Mouse (Mus musculus): Measurements from ENCODE around the gene Tmtc2.

Tmtc2 gene

DNA sequence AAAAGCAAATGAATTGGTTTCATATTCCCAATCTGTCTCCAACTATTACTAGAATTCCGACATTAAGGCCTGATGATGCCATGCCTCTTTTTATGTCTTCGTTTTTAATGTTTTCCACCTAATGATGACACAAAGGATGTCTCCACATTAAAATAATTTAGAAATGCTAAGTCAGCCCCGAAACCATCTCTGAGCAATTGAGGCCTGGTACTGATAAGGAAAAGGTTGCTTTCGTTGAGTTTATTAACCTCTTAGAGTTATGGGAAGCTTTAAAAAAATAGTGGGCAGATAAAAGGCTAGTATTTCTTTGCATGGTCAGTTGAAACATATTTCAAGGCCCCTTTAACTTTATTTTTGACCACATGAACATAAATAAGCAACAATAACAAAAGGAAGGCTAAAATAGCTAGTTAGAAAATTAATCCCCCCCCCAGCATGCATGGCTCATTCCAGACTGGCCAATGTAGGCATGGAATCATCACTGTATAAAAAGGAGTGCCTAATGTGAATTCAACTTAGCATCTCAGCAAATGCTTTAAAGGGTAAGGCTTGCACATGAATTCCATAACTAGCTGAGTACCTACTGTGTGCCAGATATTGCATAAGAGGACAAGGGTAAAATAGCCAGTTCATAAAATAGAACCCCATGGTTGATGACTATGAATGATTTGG, 168.3 kb downstream of the Tmtc2 start:
- no peak for DNase-seq

DNA sequence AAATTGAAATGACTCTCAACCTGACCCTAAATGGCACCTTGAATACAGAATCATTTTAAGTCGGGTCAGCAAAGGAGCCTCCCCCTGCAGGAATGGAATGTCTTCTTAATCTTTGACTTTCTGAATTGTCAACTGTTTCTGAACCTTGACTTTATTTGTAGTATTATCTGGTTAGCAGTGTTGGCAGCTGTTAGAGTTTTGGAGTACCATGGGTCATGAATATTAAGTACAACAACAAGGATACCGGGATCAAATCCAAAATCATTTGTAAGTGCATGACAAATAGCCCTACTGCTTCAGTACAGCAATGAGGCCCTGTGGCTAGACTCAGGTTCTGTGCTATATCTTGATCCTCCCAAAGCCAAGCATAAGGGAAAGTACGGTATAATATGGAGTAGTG, 170.3 kb downstream of the Tmtc2 start:
- no peak for DNase-seq

DNA sequence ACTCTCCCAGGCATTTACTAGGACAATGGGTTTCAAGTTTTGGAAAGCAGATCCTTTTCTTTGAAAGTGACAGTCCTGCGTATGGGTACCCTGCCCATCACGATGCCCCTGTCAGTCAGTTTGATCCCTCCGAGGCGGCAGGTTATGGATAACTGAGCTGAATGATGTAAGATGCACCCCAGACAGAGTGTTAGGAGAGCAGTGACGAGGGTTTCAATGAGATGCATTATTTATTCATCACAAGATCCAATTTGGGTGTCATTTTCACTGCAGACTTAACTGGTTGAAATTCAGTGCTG, 171.8 kb downstream of the Tmtc2 start:
- no peak for DNase-seq

DNA sequence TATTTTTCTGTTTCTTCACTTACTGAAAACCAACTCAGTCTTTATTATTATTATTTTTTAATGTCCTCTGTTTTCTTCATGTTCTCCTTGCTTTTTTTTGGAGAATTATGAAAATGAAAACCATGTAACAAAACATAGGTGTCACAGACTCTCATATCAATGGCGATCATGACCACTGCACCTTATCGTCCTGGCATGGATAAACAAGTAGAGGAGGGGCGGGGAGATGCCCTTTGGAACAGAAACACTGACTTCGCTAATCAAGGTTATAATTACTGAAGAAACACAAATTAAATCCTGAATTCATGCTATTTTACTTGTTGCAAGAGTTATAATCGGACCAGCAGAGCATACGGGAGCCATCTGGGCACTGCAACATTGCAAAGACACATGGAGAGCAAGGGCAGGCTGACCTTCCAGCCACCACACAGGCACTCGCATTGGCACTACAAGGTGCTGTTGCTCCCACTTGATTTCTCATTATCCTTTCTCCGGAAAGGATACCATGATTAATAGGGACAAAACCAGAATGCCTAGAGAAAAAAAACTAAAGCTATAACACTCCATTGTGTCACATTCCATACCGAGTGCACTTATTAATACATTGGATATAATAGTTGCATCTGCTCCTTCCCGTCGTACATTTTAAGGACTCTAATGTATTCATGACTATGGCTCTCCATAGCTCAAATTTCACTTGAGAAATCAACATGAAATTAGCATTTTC, 172.3 kb downstream of the Tmtc2 start:
- no peak for DNase-seq

DNA sequence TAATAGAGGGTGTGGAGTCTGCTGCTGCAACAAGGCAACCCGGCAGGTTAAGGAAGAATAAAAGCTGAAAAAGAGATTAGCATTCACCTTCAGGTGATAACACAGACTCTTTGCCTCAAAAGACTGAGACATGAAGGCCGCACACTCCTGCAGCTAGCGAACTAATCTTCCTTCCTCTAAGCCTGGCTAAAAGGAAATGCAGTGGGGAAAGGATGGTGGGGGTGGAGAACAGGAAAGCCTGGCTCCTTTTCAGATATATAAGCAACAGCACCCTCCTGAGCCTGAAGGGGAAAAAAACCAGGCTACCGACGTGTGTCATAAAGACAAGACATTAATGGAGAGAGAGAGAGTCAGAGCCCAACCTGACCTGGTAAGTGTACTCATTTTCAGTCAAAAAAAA, 174.9 kb downstream of the Tmtc2 start:
- DNase-seq, result no peak

DNA sequence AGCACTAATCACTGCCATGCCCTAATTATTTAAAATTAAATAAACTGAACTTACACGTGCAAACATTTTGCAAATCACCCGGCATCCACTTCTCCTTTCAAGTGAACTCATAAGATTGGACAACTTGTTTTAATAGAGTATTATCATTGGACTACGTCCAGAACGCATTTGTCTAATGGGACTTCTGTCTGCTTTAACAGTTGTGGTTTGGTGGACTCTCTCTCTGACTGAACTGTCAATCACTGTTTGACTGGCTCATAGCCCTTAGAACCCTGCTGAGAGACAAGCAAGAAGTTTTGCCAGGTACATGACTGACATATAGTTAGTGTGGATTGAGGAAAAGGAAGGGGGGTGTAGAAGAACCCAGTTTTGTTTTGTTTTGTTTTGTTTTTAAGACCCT, 190.2 kb downstream of the Tmtc2 start:
- DNase-seq, result no peak

DNA sequence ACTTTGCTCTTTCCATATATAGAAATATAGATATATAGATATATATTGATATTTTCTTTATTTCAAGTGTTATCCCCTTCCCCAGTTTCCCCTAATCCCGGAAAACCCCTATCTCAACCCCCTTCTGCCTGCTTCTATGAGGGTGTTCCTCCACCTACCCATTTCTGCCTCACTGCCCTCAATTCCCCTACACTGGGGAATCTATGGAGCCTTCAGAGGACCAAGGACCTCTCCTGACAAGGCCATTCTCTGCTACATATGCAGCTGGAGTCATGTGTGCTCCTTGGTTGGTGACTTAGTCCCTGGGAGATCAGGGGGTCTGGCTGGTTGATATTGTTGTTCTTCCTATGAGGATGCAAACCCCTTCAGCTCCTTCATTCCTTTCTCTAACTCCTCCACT, 192.5 kb downstream of the Tmtc2 start:
- DNase-seq, result no peak

DNA sequence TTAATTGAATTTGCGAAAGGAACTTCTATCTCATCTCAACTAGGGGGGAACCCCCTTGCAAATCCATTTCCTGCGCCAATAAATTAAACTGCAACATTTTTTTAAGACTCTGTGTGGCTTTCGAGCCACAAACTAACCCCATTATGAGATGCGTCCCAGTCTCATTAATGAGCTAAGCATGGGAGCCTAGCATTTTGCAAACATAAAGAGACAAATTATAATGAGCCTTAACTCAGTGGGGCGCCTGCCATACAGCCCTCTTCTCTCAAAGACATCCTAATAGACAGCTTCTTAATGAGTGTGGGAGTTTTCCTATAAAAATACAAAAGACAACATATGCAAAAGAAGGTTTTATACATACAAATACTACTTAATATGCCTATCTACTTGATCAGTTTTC, 193.0 kb downstream of the Tmtc2 start:
- no peak for DNase-seq

DNA sequence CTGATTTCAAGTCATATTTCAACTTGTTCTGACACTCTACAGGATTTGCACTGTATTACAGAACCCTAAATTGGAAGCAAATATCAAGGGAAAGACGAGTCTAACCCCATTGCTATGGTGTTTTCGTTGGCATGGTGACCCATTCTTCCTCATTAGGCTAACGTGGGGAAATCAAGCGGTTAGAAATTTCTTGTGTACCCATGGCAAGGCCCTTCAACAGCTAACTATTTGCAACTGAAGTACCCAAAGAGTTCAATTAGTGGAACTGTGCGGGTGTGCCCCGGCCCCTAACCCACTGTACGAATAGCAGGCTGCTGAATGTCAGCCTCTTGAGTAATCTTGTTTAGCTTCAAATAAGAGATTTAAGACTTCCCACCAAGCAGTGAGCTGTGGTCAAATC, 193.7 kb downstream of the Tmtc2 start:
- no peak for DNase-seq

DNA sequence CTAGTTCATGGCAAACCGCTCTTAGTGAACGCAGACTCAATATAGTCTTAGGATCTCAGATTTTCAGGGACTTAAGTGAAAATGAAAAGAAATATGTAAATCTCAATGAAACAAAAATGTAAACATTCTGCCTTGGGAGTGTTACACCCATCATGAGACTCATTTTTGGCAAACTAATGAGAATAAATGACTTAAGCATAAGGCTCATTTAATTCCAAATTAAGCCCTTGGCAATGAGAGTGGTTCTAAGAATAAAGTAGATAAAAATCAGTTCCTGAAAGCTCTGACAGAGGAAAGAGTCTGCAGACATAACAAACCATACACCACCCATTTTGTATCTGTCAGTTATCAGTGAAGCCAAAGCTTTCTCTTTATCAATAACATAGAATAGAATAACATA, 196.5 kb downstream of the Tmtc2 start:
- DNase-seq, result no peak

DNA sequence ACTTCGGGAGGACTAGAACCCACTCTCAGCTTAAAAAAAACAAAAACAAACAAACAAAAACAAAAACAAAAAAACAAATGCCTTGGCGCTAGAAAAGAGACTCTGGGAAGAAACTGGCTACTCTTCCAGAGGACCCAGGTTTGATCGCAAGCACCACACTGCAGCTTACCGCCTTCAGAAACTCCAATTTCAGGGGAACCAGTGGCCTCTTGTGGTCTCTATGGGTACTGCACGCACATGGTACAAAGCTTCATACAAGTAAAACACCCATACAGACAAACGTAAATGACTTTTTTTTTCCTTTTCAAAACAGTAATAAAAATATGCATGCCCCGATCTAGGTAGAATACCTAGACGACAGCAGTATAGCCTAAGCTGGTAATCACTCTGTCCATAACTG, 201.0 kb downstream of the Tmtc2 start:
- DNase-seq, result no peak

DNA sequence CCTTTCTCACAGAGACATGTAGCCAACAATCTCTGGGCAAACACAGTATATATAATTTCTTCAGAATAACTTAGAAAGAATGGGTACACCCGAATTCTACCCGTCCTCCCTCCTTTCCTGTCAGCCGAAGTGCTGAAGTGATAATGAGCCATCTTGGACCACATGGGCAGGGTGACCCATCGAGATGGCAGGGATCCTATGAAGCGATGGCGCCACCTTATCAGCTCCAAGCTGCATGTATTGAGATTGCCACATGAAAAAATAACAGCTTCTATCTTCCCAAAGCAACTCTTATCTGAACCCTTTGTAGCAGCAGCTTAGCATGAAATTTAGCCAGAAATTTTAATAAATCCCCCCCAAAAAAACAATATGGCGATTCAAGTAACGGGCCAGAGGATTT, 206.0 kb downstream of the Tmtc2 start:
- DNase-seq, result no peak

DNA sequence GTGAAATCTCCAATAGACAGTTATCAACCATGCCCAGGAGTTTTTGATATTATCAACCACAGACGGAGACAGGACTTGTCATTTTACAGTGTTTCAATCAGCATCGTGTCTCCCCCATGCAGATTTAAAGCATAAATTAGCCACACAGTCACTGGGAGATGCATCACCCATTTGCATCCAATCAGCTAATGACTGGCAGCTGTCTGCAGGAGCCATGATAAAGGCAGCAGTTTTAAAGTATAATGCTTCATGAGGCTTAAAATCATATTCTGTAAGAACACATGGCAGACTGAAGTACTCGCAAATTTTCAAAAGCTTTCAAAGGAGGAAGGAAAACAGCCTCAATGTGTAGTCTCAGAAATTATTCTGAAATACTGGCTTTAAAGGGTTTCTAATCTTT, 209.8 kb downstream of the Tmtc2 start:
- DNase-seq, result no peak

DNA sequence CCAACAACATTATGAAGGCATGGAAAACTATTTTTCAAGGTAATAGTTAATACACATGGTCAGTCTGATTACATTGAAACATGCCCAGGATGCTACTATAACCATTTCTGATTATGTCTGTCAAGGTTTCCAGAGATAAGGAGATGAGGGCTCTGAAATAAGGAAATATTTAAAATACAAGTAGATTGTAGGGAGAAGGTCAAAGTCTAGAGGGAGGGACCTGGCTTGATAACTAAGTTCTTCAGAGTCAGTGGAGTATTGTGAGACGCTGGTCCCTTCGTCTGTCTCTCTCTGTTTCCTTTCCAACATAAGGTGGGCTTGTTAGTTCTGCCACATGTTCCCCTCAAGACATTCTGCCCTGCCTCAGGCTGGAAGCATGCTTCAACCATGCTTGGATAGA, 223.9 kb downstream of the Tmtc2 start:
- DNase-seq, result no peak

DNA sequence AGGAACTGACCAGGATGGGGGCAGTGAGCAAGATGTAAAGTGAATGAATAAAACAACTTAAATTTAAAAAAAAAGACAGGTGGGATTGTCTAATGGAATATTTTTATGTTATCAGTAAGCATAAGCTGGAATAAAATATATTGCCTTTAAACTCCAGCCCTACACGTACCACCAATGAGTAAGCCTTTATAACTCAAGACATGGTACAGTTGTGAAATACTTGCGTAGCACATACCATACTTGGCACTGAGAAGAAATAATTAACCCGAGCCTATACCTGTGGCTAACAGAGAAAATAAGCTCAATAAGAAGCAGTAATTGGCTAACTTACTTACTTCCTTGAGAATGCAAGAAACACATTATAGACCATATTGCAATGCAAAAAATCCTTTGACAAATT, 228.3 kb downstream of the Tmtc2 start:
- no peak for DNase-seq

DNA sequence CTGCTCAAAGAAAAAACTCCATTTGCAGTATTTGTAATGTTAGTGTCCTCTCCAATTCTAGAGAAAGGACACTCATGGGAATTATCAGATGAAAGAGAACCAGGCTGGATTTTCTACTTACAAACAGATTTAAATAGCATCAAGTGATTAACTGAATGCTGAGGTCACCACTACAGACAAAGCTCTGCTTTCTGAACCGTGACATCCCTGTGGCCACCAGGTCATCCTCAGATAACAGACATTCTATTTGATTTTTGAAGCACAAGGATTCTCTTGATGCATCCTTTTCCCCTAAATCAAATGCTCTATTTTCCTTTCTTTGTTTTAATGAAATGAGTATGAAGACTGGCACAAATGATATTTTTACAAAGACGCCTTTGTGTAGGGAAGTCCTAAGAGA, 241.4 kb downstream of the Tmtc2 start:
- DNase-seq, result no peak

DNA sequence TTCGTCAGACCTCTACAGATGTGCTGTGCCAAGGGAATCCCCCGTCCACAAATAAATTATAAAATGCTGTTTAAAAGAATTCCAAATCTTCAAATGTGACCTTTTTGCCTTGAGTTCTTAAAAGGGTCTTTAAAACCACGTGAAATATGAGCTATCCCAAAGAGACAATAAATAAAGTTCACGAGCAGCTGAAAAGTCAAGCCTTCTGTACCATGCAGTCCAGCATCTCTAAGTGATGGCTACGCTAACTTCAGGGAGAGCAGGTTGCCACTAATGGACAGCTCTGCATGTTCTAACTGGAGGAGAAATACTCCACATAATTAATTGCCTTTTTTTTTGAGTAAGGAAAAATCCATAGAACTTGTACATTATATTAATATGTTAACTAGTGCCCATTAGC, 243.9 kb downstream of the Tmtc2 start:
- DNase-seq, result no peak

DNA sequence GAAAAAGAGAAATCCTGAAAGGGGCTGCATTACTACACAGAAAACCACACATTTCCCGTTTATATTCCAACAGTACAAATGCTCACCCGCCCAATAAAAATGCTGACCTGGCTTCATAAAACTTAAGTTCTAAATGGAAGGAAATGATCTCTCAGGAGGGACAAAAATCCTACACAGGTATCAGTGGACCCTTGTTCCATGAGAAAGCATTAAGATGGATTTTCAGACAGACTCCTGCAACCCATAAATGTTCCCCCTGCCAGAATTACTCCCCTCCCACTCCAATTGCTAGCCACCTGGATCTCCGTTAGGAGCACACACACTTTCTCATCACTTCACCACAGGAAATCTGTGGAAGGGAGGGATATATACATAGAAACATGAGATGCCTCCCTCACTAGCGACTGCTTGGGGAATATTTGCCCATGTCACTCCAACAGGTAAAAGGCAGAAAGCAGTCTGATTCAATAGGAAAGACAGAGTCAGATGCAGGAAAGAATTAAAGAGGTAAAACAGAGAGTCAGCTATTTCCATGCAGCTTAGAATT, 250.5 kb downstream of the Tmtc2 start:
- DNase-seq, result no peak

DNA sequence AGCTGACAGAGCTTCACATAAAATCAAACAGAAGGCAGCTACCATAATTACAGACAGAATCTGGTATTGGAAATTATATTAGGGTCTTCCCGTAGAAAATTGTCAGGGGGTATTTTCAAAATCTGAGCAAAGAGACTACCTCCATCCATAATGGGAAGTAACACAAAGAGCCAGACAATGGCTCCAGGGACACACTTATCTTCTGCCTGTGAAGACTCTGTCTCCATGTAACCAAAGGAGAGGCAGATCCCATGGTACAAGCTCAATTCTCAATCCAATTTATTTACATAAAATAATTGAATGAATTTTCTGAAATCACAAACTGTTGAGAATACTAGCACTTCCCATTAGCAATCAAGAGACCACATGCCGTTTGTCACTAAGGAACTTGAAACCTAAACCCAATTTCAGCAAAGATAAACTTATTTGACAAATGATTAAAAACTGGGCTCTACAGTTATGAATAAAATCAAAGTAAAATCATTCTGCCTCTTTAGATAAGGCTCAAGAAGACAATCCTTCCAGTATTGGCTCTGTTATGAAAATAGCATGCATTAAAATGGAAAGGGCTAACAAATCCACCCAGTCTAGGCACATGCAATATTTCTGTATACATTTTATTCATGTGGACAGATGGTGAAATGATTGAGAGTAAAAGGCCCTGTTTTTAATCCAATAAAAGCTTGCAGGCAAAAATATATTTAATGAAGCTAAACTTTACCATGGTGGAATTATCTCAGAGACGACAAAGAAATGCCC, 254.8 kb downstream of the Tmtc2 start:
- no peak for DNase-seq

DNA sequence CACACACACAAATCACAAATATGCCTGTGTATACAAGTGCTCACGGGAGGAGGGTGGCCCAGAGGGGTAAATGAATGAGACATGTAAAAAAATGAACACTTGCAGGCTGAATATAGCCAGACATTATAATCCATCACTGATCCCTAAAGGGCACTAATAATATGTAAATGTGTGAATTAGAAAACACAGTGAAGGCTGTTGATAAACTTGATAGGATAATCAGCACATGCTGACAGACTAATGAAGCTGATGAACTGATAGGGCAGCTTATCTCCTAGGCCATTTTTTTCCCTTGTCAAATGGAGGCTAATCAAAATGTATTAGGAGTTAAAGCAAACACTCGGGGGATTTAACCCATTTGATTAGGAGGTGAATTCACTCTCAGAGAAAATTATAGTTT, 255.4 kb downstream of the Tmtc2 start:
- DNase-seq, result no peak

DNA sequence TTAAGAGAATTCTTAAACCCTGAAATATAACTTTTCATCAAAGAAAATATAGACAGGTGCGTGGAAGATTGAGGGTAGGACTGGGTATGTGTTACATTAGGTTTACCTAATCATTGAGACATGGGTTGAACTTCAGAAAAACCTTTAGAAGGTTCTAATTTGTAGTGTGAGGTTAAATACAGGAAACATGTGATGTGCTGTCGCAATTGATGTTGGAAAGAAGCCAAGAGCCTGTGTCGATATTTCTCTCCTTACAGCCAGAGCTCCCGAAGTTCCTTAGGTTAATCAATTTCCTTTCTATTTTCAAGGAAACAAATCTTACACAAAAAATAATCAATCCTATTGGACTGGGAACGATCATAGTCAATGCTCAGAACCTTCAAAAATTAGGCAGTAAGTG, 261.3 kb downstream of the Tmtc2 start:
- no peak for DNase-seq

DNA sequence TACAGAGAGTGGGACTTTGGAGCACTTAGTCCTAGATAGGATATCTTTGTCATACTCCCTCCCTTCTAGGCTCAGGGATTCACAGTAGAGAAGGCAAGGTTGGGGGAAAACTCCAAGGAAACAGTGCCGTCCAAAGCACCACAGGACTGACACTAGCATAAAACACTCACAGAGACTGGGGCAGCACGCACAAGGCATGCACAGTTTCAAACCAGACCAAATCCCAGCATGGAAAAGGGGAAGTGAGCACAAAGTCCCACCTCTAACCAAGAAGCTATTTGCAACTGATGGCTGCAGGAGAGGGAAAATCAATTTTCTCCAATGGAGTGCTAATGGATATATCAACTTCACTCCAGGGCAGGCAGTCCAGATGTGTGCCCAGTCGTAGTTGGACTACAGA, 276.7 kb downstream of the Tmtc2 start:
- DNase-seq, result no peak

DNA sequence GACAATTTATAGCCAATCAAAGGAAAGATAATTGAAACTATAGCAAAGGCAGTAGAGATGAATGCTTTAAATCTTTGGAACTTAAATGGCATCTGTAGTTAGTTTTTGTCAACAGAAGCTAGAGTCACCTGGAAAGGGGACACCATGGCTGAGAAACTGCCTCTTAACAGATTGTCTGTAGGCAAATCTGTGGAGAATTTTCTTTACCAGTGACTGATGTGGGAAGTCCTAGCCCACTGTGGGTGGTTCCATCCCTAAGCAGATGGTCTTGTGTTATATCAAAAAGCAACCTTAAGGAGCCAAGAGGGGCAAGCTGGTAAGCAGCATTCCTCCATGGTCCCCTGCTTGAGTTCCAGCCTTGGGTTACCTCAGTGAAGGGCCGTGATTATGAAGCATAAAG, 281.3 kb downstream of the Tmtc2 start:
- DNase-seq, result no peak

DNA sequence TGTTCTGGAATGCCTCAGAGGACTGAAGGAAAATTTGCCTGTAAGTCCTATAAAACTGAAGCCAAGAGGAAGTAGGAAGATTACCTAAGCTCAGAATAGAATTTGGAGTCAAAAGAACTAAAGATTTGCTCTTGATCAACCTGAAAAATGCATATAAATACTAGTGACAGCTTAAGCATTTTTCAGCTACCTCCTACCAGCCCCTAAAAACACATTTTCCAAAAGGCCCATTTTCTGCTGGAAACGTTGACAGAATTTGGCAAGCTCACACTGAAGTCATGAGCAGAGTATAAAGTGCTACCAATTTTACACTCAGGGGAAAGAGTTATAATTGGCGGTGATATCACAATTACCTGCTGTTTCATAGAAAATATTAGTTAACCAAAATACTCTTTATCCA, 285.8 kb downstream of the Tmtc2 start:
- no peak for DNase-seq
